Mouse (Mus musculus): ENCODE results near the gene E430018J23Rik. TPM values are rescaled to one million over a fixed set of nuclear protein-coding genes. Genes with fewer than 3 reads are reported as not detected.
"Not testable (repeated sequence)": the region's sequence is repeated elsewhere in the genome, so short reads cannot be mapped to it uniquely, and the experiment has no call there.

E430018J23Rik gene
- polyA plus RNA-seq, 1 experiment = 1.9 TPM

DNA sequence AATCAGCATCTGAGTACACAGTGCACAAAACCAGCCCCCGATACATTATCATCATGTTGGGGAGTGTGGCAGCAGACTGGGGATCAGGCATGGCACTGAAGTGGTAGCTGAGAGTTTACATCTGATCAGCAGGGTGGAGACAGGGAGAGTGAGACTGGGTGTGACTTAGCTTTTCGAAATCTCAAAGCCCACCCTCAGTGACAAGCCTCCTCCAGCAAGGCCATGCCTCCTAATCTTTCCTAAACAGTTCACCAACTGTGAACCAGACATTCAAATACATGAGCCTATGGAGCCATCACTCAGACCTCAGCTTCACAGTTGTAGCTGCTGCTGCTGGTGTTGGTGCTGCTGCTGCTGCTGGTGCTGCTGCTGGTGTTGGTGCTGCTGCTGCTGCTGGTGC is 18.0 kb upstream of the E430018J23Rik start:
- Histone ChIP-seq H3K27ac (ENCODE audit: control insufficient read depth, insufficient read depth, low read depth, low read length, poor library complexity) (no peak overlapping the region), H3K4me3 (replicated peaks; ENCODE audit: control insufficient read depth, low read depth, low read length) (no peak overlapping the region), H3K4me1 (ENCODE audit: control insufficient read depth, insufficient read depth, low read length) (0 out of 2 replicates have a peak, but pooled peaks cover 1% of the 10 kb centered on the region)
- TF ChIP-seq POLR2A (IDR thresholded peaks at IDR 0.05; ENCODE audit: borderline replicate concordance, control insufficient read depth, low read depth, low read length) (no peak), CTCF (IDR thresholded peaks at IDR 0.05; ENCODE audit: control insufficient read depth, insufficient read depth, low read length) (no peak)
- whole genome bisulfite sequencing = 50% methylated on average over 2 of the region's 2 CpGs

DNA sequence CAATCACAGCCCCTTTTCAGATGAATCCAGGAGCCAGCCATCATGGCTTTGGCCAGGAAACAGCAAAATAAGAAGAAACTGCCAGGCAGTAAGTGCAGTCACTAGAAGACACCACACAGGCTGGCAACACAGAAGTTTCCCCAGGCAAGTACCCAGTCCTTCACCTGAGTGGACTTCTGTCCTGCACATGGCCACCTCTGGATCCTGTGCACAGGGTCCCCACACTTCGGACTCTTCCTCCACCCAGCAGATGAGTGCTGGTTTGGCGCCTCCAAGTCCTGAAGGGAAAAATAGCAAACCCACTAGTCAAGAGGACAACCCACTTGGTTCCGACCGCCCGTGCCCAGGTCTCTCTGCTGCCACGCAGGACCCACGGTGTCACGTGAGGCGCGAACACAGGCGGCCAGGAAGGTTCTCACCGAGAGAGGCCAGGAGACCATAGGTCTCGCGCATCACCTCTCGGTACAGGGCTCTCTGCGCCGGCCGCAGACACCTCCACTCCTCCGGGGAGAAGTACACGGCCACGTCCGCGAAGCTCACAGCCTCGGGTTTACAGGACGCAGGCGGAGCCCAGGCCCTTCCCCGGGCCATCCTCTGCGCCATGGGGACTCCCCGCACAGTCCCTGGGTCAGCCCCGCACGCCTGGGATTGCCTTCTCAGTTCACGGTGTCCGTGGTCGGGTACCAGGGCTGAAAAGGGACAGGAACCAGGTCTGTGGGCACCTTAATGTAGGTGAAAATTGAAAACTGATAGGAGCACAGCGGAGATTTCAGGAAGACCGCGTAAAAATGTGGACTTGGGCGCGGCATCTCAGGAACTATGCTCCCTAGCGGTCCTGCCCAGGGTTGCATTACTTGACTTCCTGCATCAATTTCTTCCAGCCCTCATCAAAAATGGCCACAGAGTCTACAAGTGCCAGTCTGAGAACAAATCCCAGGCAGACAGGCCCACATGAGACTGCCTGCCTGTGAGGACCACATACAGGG is 12.9 kb upstream of the E430018J23Rik start, which contains the start of gene Zfp764:
Gene Zfp764 (minus strand): TSS at position 821 of the 986 bp plus-strand sequence.
- TF ChIP-seq CTCF (IDR thresholded peaks at IDR 0.05; ENCODE audit: control insufficient read depth, insufficient read depth, low read length) = peak; percentile 57
- TF ChIP-seq POLR2A (IDR thresholded peaks at IDR 0.05; ENCODE audit: borderline replicate concordance, control insufficient read depth, low read depth, low read length) = peak; percentile 32; the same call in 1 of the 2 replicates
- H3K4me1 ChIP-seq (ENCODE audit: control insufficient read depth, insufficient read depth, low read length) = not testable (repeated sequence)
- under 1% methylated on average over 40 of the region's 40 CpGs for WGBS
- Histone ChIP-seq H3K4me3 (replicated peaks; ENCODE audit: control insufficient read depth, low read depth, low read length) (peak within 1 kb of the TSS; percentile 73), H3K27ac (ENCODE audit: control insufficient read depth, insufficient read depth, low read depth, low read length, poor library complexity) (peak within 1 kb of the TSS; percentile 43)

DNA sequence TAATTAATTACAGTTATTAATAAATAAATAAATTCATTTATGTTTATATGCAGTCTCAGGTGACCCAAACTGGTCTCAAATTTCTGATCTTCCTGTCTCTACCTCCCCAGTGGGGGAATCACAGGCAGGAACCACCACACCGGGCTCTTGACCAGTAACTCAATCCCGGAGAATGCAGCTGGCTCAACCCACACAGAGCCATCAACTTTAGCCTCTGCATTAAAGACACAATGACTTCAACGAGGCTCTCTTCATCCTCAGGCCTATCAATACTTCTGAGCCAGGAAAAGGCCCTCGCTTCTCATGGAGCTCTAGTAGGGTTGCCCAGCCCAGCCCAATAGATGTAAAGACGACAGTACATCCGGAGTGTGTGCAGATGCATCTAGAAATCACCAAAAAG is 10.7 kb upstream of the E430018J23Rik start:
- H3K4me1 ChIP-seq (ENCODE audit: control insufficient read depth, insufficient read depth, low read length); H3K27ac ChIP-seq (ENCODE audit: control insufficient read depth, insufficient read depth, low read depth, low read length, poor library complexity); H3K4me3 ChIP-seq (replicated peaks; ENCODE audit: control insufficient read depth, low read depth, low read length): not testable (repeated sequence)
- WGBS = 86% methylated on average over 6 of the region's 6 CpGs

DNA sequence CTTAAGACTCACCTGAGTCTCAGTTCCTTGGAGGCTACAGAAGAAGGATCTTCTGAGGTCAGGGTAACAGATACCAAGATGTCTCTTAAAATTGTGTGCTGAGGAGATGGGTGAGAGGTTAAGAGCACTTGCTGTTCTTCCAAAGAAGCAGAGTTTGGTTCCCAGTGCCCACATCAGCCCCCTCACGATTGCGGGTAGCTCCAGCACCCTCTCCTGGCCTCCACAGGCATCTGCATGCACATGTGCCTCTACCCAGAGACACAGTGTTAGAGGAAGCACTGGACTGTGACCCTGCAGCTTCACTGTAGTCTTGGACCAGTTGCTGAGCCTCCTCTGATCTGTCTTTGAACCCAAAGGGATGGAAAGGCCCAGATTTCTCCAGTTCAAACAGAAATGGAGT is 9.6 kb upstream of the E430018J23Rik start:
- 0 out of 2 replicates have a peak, but pooled peaks cover 1% of the 10 kb centered on the region for H3K4me1 ChIP-seq (ENCODE audit: control insufficient read depth, insufficient read depth, low read length)
- no peak overlapping the region for H3K4me3 ChIP-seq (replicated peaks; ENCODE audit: control insufficient read depth, low read depth, low read length)
- no peak for TF ChIP-seq CTCF (IDR thresholded peaks at IDR 0.05; ENCODE audit: control insufficient read depth, insufficient read depth, low read length)
- no peak for TF ChIP-seq POLR2A (IDR thresholded peaks at IDR 0.05; ENCODE audit: borderline replicate concordance, control insufficient read depth, low read depth, low read length)
- no peak overlapping the region for H3K27ac ChIP-seq (ENCODE audit: control insufficient read depth, insufficient read depth, low read depth, low read length, poor library complexity)
- WGBS = 66% methylated on average over 2 of the region's 2 CpGs

DNA sequence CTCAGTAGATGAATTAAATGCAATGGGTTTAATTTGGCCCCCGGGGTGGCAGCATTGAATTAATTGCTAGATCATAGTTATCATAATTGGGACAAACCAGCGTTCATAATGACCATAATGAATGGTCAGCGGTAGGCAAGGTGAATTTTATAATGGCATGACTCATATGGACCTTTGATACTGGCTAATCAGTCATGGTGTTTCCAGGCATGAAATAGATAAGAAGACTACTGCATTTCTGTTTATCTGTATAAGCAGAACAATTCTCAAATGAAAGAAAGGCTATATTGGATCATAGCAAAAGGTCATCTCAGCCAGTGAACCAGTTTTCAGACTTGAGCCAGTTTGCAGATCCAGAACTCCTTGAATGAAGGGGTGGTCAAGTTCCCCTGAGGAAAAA is 6.9 kb upstream of the E430018J23Rik start:
- no peak overlapping the region for H3K4me3 ChIP-seq (replicated peaks; ENCODE audit: control insufficient read depth, low read depth, low read length)
- no peaks in the 10 kb centered on the region for H3K4me1 ChIP-seq (ENCODE audit: control insufficient read depth, insufficient read depth, low read length)
- TF ChIP-seq CTCF (IDR thresholded peaks at IDR 0.05; ENCODE audit: control insufficient read depth, insufficient read depth, low read length) (no peak), POLR2A (IDR thresholded peaks at IDR 0.05; ENCODE audit: borderline replicate concordance, control insufficient read depth, low read depth, low read length) (no peak)
- no peak overlapping the region for H3K27ac ChIP-seq (ENCODE audit: control insufficient read depth, insufficient read depth, low read depth, low read length, poor library complexity)
- 53% methylated on average over 3 of the region's 3 CpGs for WGBS

DNA sequence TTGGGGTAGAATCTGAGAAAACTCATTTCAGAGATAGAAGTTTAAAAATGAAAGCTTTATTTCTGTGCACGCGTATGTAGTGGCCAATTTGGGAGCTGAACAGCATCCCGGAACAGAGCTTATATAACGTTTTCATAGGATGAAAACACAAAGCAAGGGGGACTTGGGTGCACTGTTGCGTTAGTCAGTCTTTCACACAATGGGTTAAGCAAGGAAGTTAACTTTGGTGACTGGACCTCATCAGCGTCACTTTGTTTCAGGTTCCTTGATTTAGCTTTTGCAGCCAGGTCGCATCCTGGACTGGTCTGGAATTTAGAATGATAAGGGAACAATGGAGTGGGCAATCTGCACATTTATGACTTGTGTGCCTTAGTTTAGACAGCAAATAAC is 510 bp upstream of the E430018J23Rik start:
- WGBS = under 1% methylated on average over 7 of the region's 7 CpGs
- peaks cover 4% of the 10 kb centered on the region for H3K4me1 ChIP-seq (ENCODE audit: control insufficient read depth, insufficient read depth, low read length)
- peak overlapping the region; percentile 66 for H3K4me3 ChIP-seq (replicated peaks; ENCODE audit: control insufficient read depth, low read depth, low read length)
- no peak overlapping the region for H3K27ac ChIP-seq (ENCODE audit: control insufficient read depth, insufficient read depth, low read depth, low read length, poor library complexity)
- TF ChIP-seq POLR2A (IDR thresholded peaks at IDR 0.05; ENCODE audit: borderline replicate concordance, control insufficient read depth, low read depth, low read length) (no peak), CTCF (IDR thresholded peaks at IDR 0.05; ENCODE audit: control insufficient read depth, insufficient read depth, low read length) (no peak)

DNA sequence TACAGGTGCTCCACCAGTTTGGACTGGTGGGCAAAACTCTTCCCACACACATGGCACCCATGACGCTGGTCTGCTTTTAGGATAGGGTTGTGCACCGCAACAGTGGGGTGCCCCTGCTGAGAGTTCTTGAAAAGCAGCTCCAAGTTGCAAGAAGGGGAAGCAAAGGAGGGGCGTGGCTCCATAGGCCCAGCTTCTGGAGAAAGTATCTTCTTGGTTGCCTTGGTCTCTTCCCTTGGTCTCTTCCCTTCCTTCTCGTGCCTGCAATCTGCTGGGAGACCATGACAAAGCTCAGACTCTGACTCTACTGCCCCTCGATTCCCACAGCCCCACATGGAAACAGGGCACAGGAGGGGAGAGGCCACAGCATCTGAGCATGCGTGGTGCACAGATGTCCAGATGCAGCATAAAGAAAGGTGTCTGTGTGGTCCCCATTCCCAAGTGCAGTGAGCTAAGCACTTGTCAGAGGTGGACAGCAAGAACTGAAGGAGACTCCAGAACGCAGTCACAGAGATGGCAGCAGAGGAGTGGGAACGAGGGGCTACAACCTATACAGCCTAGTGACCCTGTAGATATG is 1.1 kb downstream of the E430018J23Rik start:
- 57% methylated on average over 8 of the region's 8 CpGs for WGBS
- H3K27ac ChIP-seq (ENCODE audit: control insufficient read depth, insufficient read depth, low read depth, low read length, poor library complexity) = no peak overlapping the region
- no peak for TF ChIP-seq POLR2A (IDR thresholded peaks at IDR 0.05; ENCODE audit: borderline replicate concordance, control insufficient read depth, low read depth, low read length)
- TF ChIP-seq CTCF (IDR thresholded peaks at IDR 0.05; ENCODE audit: control insufficient read depth, insufficient read depth, low read length) = no peak
- H3K4me1 ChIP-seq (ENCODE audit: control insufficient read depth, insufficient read depth, low read length) = peaks cover 4% of the 10 kb centered on the region
- no peak overlapping the region for H3K4me3 ChIP-seq (replicated peaks; ENCODE audit: control insufficient read depth, low read depth, low read length)

DNA sequence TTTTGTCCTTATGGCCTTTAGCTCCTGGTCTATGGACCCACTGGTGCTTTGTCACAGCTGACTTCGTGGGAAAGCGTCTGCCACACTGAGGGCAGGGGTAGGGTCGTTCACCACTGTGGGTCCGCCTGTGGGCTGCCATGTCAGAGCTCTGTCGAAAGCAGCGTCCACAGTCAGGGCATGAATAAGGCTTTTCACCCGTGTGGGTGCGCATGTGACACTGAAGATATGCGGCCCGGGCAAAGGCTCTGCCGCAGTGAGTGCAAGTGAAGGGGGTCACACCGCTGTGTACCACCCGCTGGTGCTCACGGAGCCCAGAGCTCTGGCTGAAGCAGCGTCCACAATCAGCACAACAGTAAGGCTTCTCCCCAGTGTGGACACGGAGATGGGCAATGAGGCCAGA is 1.9 kb downstream of the E430018J23Rik start:
- no peak overlapping the region for H3K27ac ChIP-seq (ENCODE audit: control insufficient read depth, insufficient read depth, low read depth, low read length, poor library complexity)
- peaks cover 4% of the 10 kb centered on the region for H3K4me1 ChIP-seq (ENCODE audit: control insufficient read depth, insufficient read depth, low read length)
- H3K4me3 ChIP-seq (replicated peaks; ENCODE audit: control insufficient read depth, low read depth, low read length) = no peak overlapping the region
- WGBS = 93% methylated on average over 16 of the region's 16 CpGs
- TF ChIP-seq CTCF (IDR thresholded peaks at IDR 0.05; ENCODE audit: control insufficient read depth, insufficient read depth, low read length) (no peak), POLR2A (IDR thresholded peaks at IDR 0.05; ENCODE audit: borderline replicate concordance, control insufficient read depth, low read depth, low read length) (no peak)

Data from bone marrow, adult 2 months (tissue).